Mouse (Mus musculus) forelimb bud, embryonic 11.5 days (tissue): ENCODE data around the gene Cenpb.

Experiments used
- DNase-seq: peaks from one replicate; pipeline ENCODE4 v3.0.0-alpha.2; 2012; ENCODE audit warnings: low read depth, low spot score

Gene Cenpb

GRCm38 (mm10) chr2:131139287-131139686 lies 40.6 kb downstream of the Cenpb start:
- no peak for DNase-seq

GRCm38 (mm10) chr2:131138760-131139159 lies 41.1 kb downstream of the Cenpb start:
- DNase-seq, result no peak

- DNase-seq, result no peak
These were observed 41.6 kb downstream of the Cenpb start for GRCm38 (mm10) chr2:131138296-131138695.

- DNase-seq, result no peak
These were observed 44.2 kb downstream of the Cenpb start for GRCm38 (mm10) chr2:131135521-131136139.

- DNase-seq, result no peak
These were observed 45.0 kb downstream of the Cenpb start for GRCm38 (mm10) chr2:131134826-131135400.

- DNase-seq, result no peak
These were observed 45.5 kb downstream of the Cenpb start for GRCm38 (mm10) chr2:131134381-131134780.

- no peak for DNase-seq
These were observed 46.8 kb downstream of the Cenpb start, which contains the start of gene Gm11037 for GRCm38 (mm10) chr2:131132930-131133547. Gene Gm11037, plus strand, starts transcription at chr2:131133497.

- no peak for DNase-seq
These were observed 47.6 kb downstream of the Cenpb start for GRCm38 (mm10) chr2:131132111-131132888.

GRCm38 (mm10) chr2:131130849-131131248 lies 49.0 kb downstream of the Cenpb start:
- DNase-seq, result no peak

- no peak for DNase-seq
These were observed 50.0 kb downstream of the Cenpb start for GRCm38 (mm10) chr2:131129836-131130235.

GRCm38 (mm10) chr2:131128636-131129157 lies 51.2 kb downstream of the Cenpb start:
- DNase-seq, result no peak

- no peak for DNase-seq
These were observed 51.7 kb downstream of the Cenpb start for GRCm38 (mm10) chr2:131128211-131128610.

- DNase-seq, result peak; percentile 77
These were observed 52.6 kb downstream of the Cenpb start, which contains the start of gene Hspa12b for GRCm38 (mm10) chr2:131127161-131127730. Gene Hspa12b, plus strand, starts transcription at chr2:131127280.

GRCm38 (mm10) chr2:131125964-131126815 lies 53.7 kb downstream of the Cenpb start:
- DNase-seq, result no peak
